Mouse (Mus musculus): ENCODE measurements around the gene Cadm3.

Gene Cadm3

DNA sequence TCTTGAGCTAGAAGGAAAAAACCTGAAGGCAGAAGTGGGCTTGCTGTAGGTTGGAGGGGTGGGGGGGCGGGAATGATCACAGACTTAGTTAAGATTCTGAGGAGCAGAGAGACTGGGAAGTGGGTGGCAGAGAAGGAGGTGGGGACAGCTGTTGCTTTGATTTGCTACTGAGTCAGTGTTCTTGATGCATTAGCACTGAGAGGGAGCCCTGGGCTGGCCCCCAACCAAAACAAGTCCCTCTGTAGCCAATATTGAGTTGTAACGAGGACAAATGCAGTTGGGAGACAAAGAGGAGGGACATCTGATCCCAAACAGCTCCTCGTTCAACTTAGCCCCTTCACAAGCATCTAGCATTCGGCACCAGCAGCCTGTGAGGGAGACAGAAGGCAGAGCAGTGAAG lies 9.7 kb downstream of the Cadm3 start:
- no peak for DNase-seq

GRCm38 (mm10) chr1:173356699-173357098 lies 10.8 kb downstream of the Cadm3 start:
- no peak for DNase-seq

- no peak for DNase-seq
Measured at GRCm38 (mm10) chr1:173355107-173355846, 12.2 kb downstream of the Cadm3 start.

DNA sequence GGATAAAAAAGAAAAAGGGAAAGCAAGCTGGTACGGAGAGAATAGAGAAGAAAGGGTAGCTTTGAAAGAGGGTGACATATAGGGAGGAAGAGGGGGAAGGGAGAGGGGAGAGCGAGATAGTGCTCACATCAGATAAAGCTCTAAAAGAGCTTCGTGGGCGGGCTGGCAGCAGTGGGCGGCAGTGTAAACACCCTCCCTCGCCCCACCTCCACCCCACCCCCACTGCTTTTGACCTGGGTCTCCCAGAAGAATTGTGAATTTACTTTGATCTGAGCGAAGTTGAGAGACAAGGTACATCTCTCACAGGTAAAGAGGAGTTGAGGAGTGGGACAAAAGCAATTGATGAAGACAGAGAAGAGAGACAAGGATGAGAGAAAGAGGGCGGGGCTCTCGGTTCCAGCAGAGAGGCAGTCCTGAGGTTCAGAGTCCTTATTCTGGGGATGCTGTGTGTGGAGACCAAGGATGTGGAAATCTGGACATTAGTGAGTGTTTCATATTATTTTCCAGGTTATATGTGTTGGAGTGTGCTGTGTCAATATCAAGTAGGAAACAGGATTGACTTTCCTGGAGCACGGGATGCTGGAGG lies 17.0 kb downstream of the Cadm3 start, which contains the start of gene Aim2:
Gene Aim2 (plus strand): TSS at position 508 of the 586 bp plus-strand sequence.
- DNase-seq = no peak

DNA sequence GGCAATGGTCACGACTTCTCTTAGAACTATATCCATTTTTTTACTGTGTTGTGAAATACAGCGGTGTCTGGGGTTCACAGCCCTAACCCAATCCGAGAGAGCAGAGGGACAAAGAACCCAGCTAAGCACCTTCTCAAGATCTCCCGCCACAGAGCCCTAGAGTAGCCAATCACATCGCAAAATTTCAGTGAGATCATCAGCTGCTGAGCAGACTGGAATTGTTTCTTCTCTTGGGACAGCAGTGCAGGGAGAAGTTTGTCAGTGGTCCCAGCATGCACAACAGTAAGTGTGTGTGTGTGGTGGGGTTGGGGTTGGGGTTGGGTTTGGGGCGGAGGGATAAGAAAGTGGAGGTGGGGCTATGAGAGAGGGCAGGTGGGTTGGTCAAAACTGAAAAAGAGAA lies 17.5 kb downstream of the Cadm3 start:
- no peak for DNase-seq

DNA sequence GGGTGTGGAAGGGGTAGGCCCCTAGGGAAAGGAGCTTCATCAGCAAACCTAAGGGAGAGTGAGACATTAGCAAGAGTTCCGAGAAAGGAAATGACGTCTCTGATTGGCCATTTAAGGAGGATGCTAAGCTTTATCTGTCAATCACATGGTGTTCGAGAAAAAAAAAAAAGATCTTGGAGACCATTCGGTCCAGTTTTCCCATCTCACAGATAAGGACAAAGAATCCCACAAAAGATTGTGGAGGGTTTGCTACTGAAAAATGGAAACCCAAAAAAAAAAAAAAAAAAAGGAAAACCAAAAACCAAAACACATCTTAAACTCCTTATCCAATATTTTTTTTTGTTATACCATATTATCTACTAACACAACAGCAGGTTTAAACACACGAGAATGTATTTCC lies 18.3 kb downstream of the Cadm3 start:
- DNase-seq = no peak

DNA sequence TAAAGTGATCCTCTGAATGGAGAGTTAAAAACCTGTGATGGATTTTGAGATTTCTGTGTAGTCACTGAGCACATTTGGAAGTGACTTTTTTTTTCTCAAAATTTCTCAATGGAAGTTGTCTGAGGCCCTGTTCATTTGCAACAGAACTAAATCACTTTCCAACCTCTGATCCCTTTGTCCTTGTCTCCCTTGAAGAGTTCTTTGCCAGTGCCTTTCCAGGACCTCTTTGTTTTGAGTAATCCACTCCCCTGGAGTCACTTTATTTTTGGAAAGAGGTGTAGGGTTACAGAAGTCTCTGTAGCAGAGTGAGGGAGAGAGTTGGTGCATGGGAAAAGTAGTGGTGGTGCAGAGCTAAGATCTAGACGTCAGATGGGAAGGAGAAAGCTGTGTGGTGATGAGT lies 19.0 kb downstream of the Cadm3 start:
- DNase-seq = no peak

- DNase-seq = no peak
Measured at GRCm38 (mm10) chr1:173345112-173345511, 22.4 kb downstream of the Cadm3 start.

DNA sequence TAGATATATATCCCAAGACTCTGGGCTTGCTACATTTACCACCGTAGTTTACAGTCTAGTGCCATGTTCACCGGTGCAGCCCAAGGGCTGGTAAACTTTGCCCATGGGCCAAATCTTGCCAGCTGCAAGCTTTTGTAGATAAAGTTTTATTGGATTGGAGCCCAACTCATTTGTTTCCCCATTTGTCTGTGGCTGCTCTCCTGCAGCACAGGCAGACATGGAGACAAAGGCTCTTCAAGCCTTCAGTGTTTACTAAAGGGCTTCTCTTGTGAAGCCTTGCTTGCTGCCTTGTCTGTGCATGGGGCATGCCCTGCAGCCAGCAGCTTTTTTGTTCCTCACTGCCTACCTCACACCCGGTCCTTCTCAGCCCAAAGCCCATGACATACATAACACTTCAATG lies 23.6 kb downstream of the Cadm3 start:
- no peak for DNase-seq

GRCm38 (mm10) chr1:173342425-173342824 lies 25.1 kb downstream of the Cadm3 start:
- peak in 1 of 2 experiments; percentile 5 for DNase-seq

GRCm38 (mm10) chr1:173339543-173339942 lies 28.0 kb downstream of the Cadm3 start:
- peak; percentile 77 to 86 for DNase-seq

GRCm38 (mm10) chr1:173337008-173337407 lies 30.5 kb downstream of the Cadm3 start:
- peak in 1 of 2 experiments; percentile 4 for DNase-seq

DNA sequence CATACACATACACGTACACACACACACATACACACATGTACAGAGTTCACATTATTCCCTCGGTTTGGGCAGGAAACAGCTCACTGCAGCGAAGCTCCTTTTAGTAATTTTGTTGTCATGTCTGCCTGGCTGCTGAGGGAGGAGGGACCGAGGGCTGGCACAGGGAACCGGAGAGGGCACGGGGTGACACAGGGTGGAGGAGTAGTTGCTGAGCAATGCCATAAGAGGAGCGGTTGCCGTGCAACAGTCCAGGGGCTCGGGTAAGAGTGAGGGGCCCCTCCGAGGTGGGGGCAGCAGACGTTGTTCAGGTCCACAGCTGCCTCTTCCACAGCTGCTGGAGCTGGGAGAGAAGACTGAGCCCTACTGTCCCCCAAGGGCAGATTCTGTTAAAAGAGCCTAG lies 31.6 kb downstream of the Cadm3 start:
- DNase-seq = peak in 1 of 2 experiments; percentile 14

- peak in 1 of 2 experiments; percentile 23 for DNase-seq
Measured at GRCm38 (mm10) chr1:173333312-173334253, 33.9 kb downstream of the Cadm3 start, which contains the start of gene Ackr1. Gene Ackr1, minus strand, starts transcription at chr1:173333750.

- DNase-seq = peak in 1 of 2 experiments; percentile 25
Measured at GRCm38 (mm10) chr1:173332418-173332817, 35.1 kb downstream of the Cadm3 start.

GRCm38 (mm10) chr1:173329743-173330142 lies 37.8 kb downstream of the Cadm3 start:
- DNase-seq = no peak

GRCm38 (mm10) chr1:173329185-173329584 lies 38.3 kb downstream of the Cadm3 start:
- no peak for DNase-seq

- no peak for DNase-seq
Measured at GRCm38 (mm10) chr1:173328446-173328845, 39.0 kb downstream of the Cadm3 start.

- no peak for DNase-seq
Measured at GRCm38 (mm10) chr1:173326552-173326951, 40.9 kb downstream of the Cadm3 start.

GRCm38 (mm10) chr1:173325395-173325794 lies 42.1 kb downstream of the Cadm3 start:
- no peak for DNase-seq

DNA sequence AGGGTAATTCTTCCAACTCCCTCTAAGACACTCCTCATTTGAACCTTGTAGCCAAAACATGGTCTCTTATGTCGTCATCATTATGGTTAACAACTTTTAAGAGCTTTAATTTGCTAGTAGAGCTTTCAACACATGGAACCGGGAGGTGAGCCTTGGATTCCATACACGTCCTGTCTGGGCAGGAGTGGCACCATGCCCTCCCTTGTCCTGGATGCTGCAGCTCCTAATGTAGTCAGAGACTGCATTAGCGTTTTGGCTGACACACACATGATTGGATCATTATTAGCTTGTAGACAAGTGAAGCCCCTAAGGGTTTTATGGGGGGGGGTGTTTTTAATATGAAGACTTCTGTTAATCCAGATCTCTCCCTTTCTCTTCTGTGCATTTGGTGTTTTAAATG lies 42.5 kb downstream of the Cadm3 start:
- no peak for DNase-seq

DNA sequence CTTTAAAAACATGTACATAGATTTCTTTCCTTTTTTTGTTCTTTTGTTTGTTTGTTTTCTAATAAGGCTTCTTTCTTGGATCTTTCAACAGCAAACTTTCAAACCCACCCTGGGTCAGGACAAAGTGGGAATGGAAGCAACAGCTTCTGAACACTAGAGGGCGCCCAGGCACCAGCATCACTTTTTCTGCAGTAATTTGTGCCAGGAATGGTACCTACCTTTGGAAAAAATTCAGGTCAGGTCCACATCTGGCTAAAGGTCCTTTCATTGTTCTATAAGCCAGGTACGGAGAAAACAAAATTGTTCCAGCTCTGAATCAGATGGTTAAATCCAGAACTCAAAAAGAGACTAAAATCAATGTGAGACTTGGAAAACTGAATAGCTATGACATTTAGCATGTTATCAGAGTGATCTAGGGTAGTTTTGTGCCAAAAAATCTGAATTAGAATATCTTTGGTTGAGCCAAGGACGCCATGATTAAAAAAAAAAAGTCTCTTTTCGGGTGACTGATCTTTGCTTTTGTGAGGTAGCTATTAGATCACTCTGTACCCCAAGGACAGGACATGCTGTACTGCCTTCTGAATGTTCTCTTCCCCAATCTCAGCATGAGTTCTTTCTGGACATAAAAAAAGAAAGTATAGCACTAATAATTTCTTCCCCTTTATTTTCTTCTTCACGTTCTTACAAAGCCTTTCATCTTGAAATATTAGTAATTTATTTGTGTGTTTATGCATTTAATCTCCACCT lies 43.5 kb downstream of the Cadm3 start:
- DNase-seq = peak; percentile 62 to 72

DNA sequence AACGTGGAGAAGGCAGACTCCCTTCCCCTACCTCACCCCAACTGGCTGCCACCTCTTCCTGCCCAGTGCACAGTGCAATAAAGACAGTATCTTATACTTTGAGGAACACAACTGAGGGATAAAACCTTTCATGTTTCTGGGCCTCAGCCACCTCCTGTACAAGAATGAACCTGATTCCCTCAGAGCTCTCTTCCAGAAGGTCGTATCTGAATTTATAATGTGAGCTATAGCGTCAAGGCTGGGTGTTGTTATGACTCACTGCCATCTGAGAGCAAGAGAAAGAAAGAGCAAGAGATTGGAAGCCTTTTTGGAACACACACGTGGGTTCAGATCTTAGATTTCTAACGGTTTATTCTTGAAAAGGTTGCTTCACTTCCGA lies 45.3 kb downstream of the Cadm3 start:
- DNase-seq = no peak
